Mouse (Mus musculus): ENCODE data around the gene Dlx4. TPM values are rescaled to one million over a fixed set of nuclear protein-coding genes. Genes with fewer than 3 reads are reported as not detected.

Gene Dlx4
- polyA plus RNA-seq, 1 experiment from 2014 or later = 0.07 TPM

DNA sequence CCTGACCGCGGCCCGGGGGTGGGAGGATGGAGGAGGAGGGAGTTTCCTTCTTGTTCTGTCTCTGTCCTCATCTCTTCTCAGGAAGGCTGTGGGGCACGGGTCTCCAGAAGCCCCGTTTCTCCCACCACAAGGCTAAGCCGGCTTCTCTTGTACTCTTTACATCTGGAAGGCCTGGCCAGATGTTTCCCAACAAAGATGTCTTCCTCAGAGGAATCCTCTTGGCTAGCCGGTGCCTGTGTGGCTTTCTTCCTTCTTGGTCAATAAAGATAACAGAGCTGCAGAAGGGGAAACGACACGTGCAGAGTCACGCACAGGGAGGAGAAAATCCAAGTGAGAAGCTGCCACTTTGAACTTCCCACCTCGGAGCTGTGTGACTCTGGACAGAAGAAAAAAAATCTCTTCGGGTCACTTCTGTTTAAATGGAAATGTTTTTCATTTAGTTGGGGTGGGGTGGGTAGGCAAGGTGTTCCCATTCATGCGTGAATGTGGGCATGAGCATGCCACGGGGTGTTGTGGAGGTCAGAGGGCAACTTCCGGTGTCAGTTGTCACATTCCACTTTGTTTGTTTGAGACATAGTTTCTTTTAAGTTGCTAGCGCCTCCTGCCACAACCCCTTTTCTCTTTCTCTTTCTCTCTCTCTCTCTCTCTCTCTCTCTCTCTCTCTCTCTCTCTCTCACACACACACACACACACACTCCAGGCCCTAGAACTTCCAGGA is 44.8 kb downstream of the Dlx4 start:
- WGBS (ENCODE audit: insufficient replicate concordance) = 16% methylated on average over 16 of the region's 16 CpGs
- H3K4me3 ChIP-seq (replicated peaks) = no peak overlapping the region
- no peak overlapping the region for H3K9ac ChIP-seq
- no peak for ATAC-seq (ENCODE audit: insufficient read depth)
- peaks cover 44% of the 10 kb centered on the region for H3K27me3 ChIP-seq
- no peak overlapping the region for H3K27ac ChIP-seq (replicated peaks)
- no peak overlapping the region for H3K4me2 ChIP-seq
- H3K36me3 ChIP-seq (replicated peaks) = no peaks in the 10 kb centered on the region
- H3K4me1 ChIP-seq (replicated peaks) = peaks cover 11% of the 10 kb centered on the region; the same call in 1 of the 2 replicates
- no peaks in the 10 kb centered on the region for H3K9me3 ChIP-seq (replicated peaks)

DNA sequence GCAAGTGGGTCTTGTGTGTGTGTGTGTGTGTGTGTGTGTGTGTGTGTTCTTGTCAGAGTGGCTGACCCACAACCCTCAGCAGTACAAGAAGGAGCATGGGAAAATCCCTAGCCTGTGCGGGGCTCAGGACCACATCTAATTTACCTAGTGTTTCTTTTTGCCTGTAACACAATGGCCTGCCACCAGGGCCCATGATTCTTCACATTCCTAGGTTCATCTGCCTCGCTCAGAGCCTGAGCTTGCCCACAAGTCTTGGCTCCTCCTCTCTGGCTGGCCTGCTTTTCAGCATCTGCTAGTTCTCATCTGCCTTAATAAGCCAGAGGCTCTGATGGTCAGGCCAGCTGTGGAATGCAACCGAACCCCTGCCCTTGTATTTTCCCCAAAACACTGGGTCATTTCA is 45.7 kb downstream of the Dlx4 start:
- H3K27ac ChIP-seq (replicated peaks) = no peak overlapping the region
- 41% methylated on average over 3 of the region's 3 CpGs for WGBS (ENCODE audit: insufficient replicate concordance)

DNA sequence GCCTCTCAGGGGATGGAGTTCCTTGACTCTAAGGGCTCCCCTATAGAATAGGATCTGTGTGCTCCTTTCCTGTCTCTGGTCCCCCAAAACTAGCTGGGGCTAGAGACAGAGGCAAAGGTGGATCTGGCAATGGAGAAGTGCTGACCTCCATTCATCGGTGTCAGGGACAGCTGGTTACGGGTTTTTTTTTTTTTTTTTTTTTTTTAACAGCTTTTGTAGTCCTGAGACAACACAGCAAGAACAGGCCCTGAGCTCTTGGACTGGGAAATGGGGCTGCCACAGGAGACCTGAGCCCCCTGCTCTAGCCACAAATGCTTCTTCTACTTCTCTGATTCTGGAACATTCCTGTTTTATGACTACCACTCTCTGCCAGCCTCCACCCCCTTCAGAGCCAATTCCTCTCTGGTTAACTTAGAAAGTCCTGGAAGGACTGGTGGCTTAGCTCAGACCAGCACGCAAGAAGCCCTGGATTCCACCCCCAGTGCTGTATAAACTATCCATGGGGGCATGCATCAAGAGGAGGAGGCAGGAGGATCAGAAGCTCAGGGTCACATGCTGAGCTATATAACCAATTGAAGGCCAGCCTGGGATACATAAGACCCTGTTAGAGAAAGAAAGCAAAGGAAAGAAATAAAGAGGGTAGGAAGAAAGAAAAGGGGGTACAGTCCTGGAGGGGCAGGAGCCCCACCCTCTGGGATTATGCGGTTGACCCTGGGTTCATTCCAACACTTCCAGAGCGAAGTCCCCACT is 47.5 kb downstream of the Dlx4 start:
- Histone ChIP-seq H3K4me2 (no peak overlapping the region), H3K4me1 (replicated peaks) (peaks cover 10% of the 10 kb centered on the region; the same call in 1 of the 2 replicates), H3K9ac (no peak overlapping the region), H3K4me3 (replicated peaks) (no peak overlapping the region), H3K36me3 (replicated peaks) (no peaks in the 10 kb centered on the region), H3K27ac (replicated peaks) (no peak overlapping the region), H3K27me3 (peaks cover 17% of the 10 kb centered on the region), H3K9me3 (replicated peaks) (no peaks in the 10 kb centered on the region)
- ATAC-seq (ENCODE audit: insufficient read depth) = no peak
- 62% methylated on average over 5 of the region's 5 CpGs for WGBS (ENCODE audit: insufficient replicate concordance)

More for the DNA sequence above, 45.7 kb downstream of the Dlx4 start:
- Histone ChIP-seq H3K4me3 (replicated peaks) (no peak overlapping the region), H3K27me3 (peaks cover 36% of the 10 kb centered on the region), H3K36me3 (replicated peaks) (no peaks in the 10 kb centered on the region), H3K4me2 (no peak overlapping the region), H3K9ac (no peak overlapping the region), H3K9me3 (replicated peaks) (no peaks in the 10 kb centered on the region), H3K4me1 (replicated peaks) (peaks cover 14% of the 10 kb centered on the region; the same call in 1 of the 2 replicates)
- ATAC-seq (ENCODE audit: insufficient read depth) = no peak

DNA sequence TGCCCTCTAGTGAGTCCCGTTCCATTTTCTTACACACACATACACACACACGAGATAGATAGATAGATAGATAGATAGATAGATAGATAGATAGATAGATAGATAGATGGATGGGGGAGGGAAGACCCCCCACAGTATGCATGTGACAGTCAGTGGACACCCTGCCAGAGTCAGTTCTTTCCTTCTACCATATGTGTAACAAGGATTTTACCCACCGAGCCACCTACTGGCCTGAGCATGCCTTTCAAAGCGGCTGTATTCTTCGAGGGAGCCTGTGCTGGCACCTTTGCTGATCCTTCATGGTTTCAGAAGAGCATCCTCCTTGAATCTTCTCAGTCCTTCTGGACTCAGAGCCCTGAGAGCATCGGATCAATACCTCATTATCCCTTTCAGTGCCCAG is 48.2 kb downstream of the Dlx4 start:
- no peak overlapping the region for H3K27ac ChIP-seq (replicated peaks)
- no peak overlapping the region for H3K4me3 ChIP-seq (replicated peaks)
- no peak overlapping the region for H3K9ac ChIP-seq
- peaks cover 15% of the 10 kb centered on the region for H3K27me3 ChIP-seq
- 50% methylated on average over 6 of the region's 6 CpGs for WGBS (ENCODE audit: insufficient replicate concordance)
- ATAC-seq (ENCODE audit: insufficient read depth) = no peak
- no peak overlapping the region for H3K4me2 ChIP-seq
- peaks cover 10% of the 10 kb centered on the region; the same call in 1 of the 2 replicates for H3K4me1 ChIP-seq (replicated peaks)
- H3K9me3 ChIP-seq (replicated peaks) = no peaks in the 10 kb centered on the region
- H3K36me3 ChIP-seq (replicated peaks) = no peaks in the 10 kb centered on the region

DNA sequence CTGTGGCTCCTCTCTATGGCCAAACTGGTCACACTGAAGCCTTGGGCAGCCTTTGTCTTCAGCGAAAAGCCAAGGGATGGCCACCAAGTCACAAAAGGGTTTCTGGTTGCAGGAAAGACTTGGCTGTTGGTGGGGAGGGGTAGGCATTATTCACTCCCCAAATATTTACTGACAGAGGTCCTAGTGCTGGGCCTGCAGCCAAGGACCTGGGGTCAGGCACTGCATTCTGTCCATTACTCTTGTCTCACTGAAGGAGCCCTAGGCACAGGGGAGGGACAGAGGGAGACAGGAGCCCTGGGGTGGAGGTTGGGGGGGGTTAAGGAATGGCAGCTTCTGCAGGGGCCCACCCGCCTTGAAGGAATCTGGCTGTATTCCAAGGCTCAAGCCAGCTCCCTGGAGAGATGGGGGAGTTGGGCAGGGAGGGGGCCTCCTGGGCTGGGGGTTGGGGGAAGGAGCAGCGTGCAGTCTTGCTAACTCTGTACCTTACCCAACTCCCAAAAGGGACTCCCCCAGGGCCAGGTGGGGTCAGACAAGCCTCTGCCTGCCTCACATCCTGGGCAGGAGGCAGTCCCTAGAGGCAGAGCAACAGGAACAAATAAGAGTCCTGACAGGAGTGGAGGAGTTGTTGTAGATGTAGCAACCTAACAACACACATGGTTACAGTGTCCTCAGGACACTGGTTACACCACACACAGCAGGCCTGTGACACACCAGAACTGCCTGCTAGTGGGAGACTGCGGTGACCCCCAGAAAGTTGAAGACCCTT is 49.3 kb downstream of the Dlx4 start:
- Histone ChIP-seq H3K27me3 (peaks cover 15% of the 10 kb centered on the region), H3K4me1 (replicated peaks) (peaks cover 10% of the 10 kb centered on the region; the same call in 1 of the 2 replicates), H3K4me2 (no peak overlapping the region), H3K36me3 (replicated peaks) (no peaks in the 10 kb centered on the region), H3K9ac (no peak overlapping the region), H3K9me3 (replicated peaks) (no peaks in the 10 kb centered on the region), H3K4me3 (replicated peaks) (no peak overlapping the region), H3K27ac (replicated peaks) (0 out of 2 replicates have a peak overlapping the region, but pooled peaks have one; percentile 38)
- peak; percentile 60 for ATAC-seq (ENCODE audit: insufficient read depth)
- 56% methylated on average over 4 of the region's 4 CpGs for whole genome bisulfite sequencing (ENCODE audit: insufficient replicate concordance)

DNA sequence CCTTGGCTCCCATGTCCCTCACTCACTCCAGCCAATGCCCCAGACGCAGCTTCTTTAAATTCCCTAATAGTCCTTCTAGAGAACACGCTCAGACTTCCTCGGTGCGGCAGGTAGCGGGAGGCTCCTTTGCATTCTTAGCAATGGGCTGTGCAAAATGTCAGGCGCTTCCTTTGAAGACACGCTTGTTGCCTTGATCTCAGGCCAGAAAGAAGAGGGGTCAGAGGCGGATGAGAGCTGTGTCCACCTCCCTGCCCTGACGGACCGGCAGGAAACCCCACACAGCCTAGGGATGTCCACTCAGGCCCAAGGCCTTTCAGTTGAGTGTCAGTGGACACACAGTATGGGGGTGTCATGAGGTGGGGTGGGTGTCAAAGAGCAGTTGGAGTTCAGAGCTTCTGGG is 50.5 kb downstream of the Dlx4 start:
- Histone ChIP-seq H3K27ac (replicated peaks) (no peak overlapping the region), H3K4me1 (replicated peaks) (peaks cover 6% of the 10 kb centered on the region; the same call in 1 of the 2 replicates), H3K4me3 (replicated peaks) (no peak overlapping the region), H3K9me3 (replicated peaks) (no peaks in the 10 kb centered on the region), H3K27me3 (peaks cover 9% of the 10 kb centered on the region; the same call in 1 of the 2 replicates), H3K36me3 (replicated peaks) (no peaks in the 10 kb centered on the region), H3K4me2 (no peak overlapping the region), H3K9ac (no peak overlapping the region)
- no peak for ATAC-seq (ENCODE audit: insufficient read depth)
- 71% methylated on average over 10 of the region's 10 CpGs for WGBS (ENCODE audit: insufficient replicate concordance)

DNA sequence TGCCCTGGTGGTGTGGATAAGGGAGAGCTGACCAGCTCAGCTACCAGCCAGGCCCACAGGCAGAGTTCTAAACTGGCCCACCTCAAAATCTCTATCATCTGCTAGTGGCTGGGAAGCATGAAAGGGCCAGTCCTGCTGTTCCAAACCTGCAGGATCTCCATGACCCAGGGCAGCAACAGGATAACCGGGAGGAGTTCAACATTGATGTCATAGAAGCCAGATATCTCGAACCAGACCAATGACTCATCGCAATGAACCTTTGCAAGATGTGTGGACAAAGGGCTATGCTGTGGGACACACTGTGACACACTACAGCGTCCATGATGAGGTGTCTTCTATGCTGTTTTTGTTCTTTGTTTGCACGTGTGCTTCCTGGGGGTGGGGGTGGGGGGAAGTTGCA is 53.0 kb downstream of the Dlx4 start:
- Histone ChIP-seq H3K27ac (replicated peaks) (no peak overlapping the region), H3K36me3 (replicated peaks) (no peaks in the 10 kb centered on the region), H3K9me3 (replicated peaks) (no peaks in the 10 kb centered on the region), H3K4me2 (no peak overlapping the region), H3K4me3 (replicated peaks) (no peak overlapping the region), H3K9ac (no peak overlapping the region), H3K4me1 (replicated peaks) (peaks cover 6% of the 10 kb centered on the region; the same call in 1 of the 2 replicates), H3K27me3 (no peaks in the 10 kb centered on the region)
- 34% methylated on average over 5 of the region's 5 CpGs for WGBS (ENCODE audit: insufficient replicate concordance)
- no peak for ATAC-seq (ENCODE audit: insufficient read depth)

Other genes with a start within 250 kb of the Dlx4 start
- 76.5 and 78.2 TPM in 2 replicates for gene Col1a1, start 210.0 kb downstream of the Dlx4 start, polyA plus RNA-seq (2015; fragmentation: Nextera tagmentation; extraction: Ambion mirVana)
- not detected in 2 replicates for gene Hils1, start 178.7 kb downstream of the Dlx4 start, polyA plus RNA-seq (2015; fragmentation: Nextera tagmentation; extraction: Ambion mirVana)
- gene Sgca, start 169.9 kb downstream of the Dlx4 start, polyA plus RNA-seq (2015; fragmentation: Nextera tagmentation; extraction: Ambion mirVana) = 0.35 and 1.1 TPM in 2 replicates
- 8.2 and 8.8 TPM in 2 replicates for gene Ppp1r9b, start 155.2 kb downstream of the Dlx4 start, polyA plus RNA-seq (2015; fragmentation: Nextera tagmentation; extraction: Ambion mirVana)
- gene Samd14, start 136.4 kb downstream of the Dlx4 start, polyA plus RNA-seq (2015; fragmentation: Nextera tagmentation; extraction: Ambion mirVana) = 33.9 and 39.2 TPM in 2 replicates
- gene Pdk2, start 104.9 kb downstream of the Dlx4 start, polyA plus RNA-seq (2015; fragmentation: Nextera tagmentation; extraction: Ambion mirVana) = 10.2 and 10.8 TPM in 2 replicates
- gene Itga3, start 69.5 kb downstream of the Dlx4 start, polyA plus RNA-seq (2015; fragmentation: Nextera tagmentation; extraction: Ambion mirVana) = 2.0 and 2.6 TPM in 2 replicates
- gene Dlx3, start 26.1 kb downstream of the Dlx4 start, polyA plus RNA-seq (2015; fragmentation: Nextera tagmentation; extraction: Ambion mirVana) = 0.05 TPM in 1 of 2 replicates, not detected in the other
- not detected in 2 replicates for gene Tac4, start 115.3 kb upstream of the Dlx4 start, polyA plus RNA-seq (2015; fragmentation: Nextera tagmentation; extraction: Ambion mirVana)
- gene Kat7, start 164.0 kb upstream of the Dlx4 start, polyA plus RNA-seq (2015; fragmentation: Nextera tagmentation; extraction: Ambion mirVana) = 30.6 and 30.8 TPM in 2 replicates
- gene Fam117a, start 190.8 kb upstream of the Dlx4 start, polyA plus RNA-seq (2015; fragmentation: Nextera tagmentation; extraction: Ambion mirVana) = 75.3 and 78.9 TPM in 2 replicates
- 39.2 and 40.6 TPM in 2 replicates for gene Slc35b1, start 238.4 kb upstream of the Dlx4 start, polyA plus RNA-seq (2015; fragmentation: Nextera tagmentation; extraction: Ambion mirVana)

All from liver, embryonic 15.5 days (tissue).